Mouse (Mus musculus) embryonic fibroblast, embryonic 13.5 days (primary cell): Measurements from ENCODE around the gene Map3k13. TPM values are rescaled to one million over a fixed set of nuclear protein-coding genes. Genes with fewer than 3 reads are reported as not detected.
A peak's percentile ranks its signal among the peaks of the same experiment; 100 is the strongest.
"Not testable (repeated sequence)": the region's sequence is repeated elsewhere in the genome, so short reads cannot be mapped to it uniquely, and the experiment has no call there.

Experiments used
- H3K27ac ChIP-seq: 2 replicates; pipeline ENCODE4 v1.5.1; 2012; ENCODE audit warnings: low read length, control low read depth, inconsistent platforms; ENCODE audit not compliant: insufficient read depth
- H3K4me1 ChIP-seq: 2 replicates; pipeline ENCODE4 v1.6.1; 2011; ENCODE audit warnings: low read length; ENCODE audit not compliant: control insufficient read depth, insufficient read depth
- H3K4me3 ChIP-seq: 2 replicates; pipeline ENCODE4 v1.5.1; 2011; ENCODE audit warnings: mild to moderate bottlenecking, control low read depth, low read length; ENCODE audit not compliant: insufficient read depth
- CTCF ChIP-seq: IDR thresholded peaks from 2 replicates; pipeline ENCODE4 v1.5.1; 2011; ENCODE audit warnings: mild to moderate bottlenecking, control low read depth, low read length, moderate library complexity, borderline replicate concordance; ENCODE audit not compliant: insufficient read depth
- POLR2A ChIP-seq: IDR thresholded peaks from 2 replicates; pipeline ENCODE4 v1.6.1; 2011; ENCODE audit warnings: low read depth, mild to moderate bottlenecking, control low read depth, low read length, moderate library complexity
- polyA plus RNA-seq: library from polyadenylated mRNA; stranded (reverse); fragments of >200 nt; gene quantifications from 2 replicates; pipeline ENCODE4 v1.2.4, GENCODE M21; 2011; ENCODE audit warnings: low read depth; ENCODE audit not compliant: missing spikeins, insufficient read length

Gene Map3k13
- polyA plus RNA-seq, 1 experiment, result 0.97 TPM

DNA sequence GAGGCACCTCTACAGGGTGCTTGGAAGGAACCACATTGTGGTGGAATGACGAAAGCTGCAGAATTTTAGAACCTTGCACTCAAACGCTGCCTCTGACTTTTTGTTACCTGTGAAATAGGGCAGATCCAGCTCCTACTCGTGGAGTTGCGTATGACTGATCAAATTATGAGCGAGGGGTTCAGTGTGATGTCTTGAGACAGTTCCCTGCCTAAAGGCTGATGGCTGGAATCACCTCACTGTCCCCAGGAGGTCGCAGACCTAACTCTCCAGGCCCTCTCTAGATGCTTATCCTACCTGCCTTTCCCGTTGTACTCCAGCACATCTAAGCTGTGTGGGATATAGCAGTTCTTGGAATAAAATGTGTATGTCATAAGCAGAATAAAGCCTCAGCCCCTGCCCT lies 111.8 kb downstream of the Map3k13 start:
- H3K4me1 ChIP-seq, result no peaks in the 10 kb centered on the region
- no peak overlapping the region for H3K4me3 ChIP-seq
- no peak overlapping the region for H3K27ac ChIP-seq
- no peak for TF ChIP-seq POLR2A
- TF ChIP-seq CTCF, result no peak

DNA sequence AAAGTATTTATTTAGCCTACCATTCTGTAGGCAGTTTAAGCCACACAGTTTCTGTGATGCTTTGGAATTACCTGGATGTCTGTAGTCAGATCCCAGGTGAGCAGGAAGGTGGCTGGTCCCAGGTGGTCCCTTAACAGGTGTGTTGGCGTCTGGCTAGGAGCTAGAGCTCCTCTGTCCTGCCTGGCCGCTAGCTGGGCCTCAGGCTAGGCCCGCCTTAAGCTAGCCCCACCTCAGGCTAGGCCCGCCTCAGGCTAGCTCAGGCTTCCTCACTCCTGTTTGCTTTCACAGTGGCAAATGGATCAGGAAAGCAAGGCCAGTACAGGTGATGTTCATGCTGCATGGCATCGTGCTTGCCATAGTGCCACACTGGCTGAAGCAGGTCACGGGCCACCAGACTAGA lies 112.8 kb downstream of the Map3k13 start:
- Histone ChIP-seq H3K4me1 (no peaks in the 10 kb centered on the region), H3K4me3 (no peak overlapping the region), H3K27ac (no peak overlapping the region)
- TF ChIP-seq POLR2A (no peak), CTCF (no peak)

DNA sequence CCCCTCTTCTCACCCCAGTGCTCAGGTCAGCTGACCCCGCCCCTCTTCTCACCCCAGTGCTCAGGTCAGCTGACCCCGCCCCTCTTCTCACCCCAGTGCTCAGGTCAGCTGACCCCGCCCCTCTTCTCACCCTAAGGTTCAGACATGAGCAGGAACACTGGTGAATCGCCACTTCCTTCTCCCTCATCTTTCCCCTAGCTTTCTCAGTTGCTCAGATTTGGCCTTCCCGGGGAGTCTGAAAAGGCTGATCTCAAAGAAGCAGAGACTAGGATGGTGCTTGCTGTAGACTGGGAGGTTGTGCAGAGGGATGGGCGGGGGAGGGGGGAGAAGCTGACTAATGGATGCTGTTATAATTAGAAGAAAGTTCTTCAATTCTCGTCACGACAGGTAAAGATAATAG lies 114.8 kb downstream of the Map3k13 start:
- not testable (repeated sequence) for H3K4me1 ChIP-seq, H3K4me3 ChIP-seq, H3K27ac ChIP-seq

DNA sequence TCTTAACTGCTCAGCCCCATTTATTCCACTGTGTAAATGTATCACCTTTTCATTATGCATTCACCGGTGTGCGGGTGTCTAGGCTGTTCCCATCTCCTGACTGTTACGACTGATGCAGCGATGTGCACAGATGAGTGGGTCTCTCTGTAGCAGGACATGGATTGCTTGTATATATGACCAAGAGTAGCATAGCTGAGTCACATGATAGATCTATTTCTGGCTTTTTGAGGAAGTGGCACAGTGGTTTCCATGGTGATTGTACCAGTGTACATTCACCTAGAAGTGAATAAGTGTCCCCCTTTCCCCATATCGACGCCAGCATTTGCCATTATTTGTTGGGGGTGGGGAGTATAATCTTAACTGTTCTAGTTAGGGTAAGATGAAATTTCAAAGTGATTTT lies 119.2 kb downstream of the Map3k13 start:
- H3K27ac ChIP-seq, result no peak overlapping the region
- TF ChIP-seq CTCF, result no peak
- no peak for TF ChIP-seq POLR2A
- H3K4me1 ChIP-seq, result no peaks in the 10 kb centered on the region; the same call in 1 of the 2 replicates
- H3K4me3 ChIP-seq, result no peak overlapping the region

DNA sequence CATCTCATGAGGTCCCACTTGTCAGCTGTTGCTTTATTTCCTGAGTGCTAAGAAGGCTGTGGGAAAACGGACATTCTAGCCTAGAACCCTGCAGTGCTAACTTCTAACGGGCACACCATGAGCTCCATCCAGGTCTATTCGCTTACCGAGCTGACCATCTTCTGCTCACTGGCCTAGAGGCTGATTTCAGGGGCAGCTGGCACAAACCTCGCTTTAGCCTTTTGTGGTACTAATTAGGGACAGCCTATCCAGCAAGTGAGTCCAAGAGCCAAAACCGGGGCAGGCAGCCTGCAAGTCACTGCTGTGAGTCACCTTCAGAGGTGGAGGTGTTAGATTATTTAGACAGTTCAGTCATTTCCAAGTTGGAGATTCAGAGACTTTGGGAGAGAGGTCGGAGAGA lies 122.5 kb downstream of the Map3k13 start:
- Histone ChIP-seq H3K4me1 (no peaks in the 10 kb centered on the region; the same call in 1 of the 2 replicates), H3K27ac (no peak overlapping the region), H3K4me3 (no peak overlapping the region)
- no peak for TF ChIP-seq CTCF
- TF ChIP-seq POLR2A, result no peak

DNA sequence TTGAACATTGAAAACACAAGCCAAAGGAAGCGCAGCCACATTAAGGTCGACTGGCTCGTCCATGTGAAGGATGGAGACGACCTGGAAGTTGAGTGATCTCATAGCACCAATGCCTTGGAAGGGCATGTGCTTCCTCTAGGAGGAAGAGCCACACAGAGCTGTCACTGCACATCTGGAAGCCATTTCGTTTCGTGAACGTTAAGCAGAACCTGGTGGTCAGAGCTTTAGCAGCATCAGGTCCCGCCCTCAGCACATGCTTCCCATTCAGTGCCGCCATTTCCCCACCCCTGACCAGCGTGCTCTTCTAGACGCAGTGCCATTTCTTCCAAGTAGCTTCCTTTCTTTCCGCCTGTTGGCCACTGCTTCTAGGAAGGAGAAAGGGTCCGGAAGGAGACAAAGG lies 134.3 kb downstream of the Map3k13 start:
- Histone ChIP-seq H3K4me1 (0 out of 2 replicates have a peak, but pooled peaks cover under 1% of the 10 kb centered on the region), H3K4me3 (no peak overlapping the region), H3K27ac (no peak overlapping the region)
- TF ChIP-seq POLR2A (no peak), CTCF (no peak)

DNA sequence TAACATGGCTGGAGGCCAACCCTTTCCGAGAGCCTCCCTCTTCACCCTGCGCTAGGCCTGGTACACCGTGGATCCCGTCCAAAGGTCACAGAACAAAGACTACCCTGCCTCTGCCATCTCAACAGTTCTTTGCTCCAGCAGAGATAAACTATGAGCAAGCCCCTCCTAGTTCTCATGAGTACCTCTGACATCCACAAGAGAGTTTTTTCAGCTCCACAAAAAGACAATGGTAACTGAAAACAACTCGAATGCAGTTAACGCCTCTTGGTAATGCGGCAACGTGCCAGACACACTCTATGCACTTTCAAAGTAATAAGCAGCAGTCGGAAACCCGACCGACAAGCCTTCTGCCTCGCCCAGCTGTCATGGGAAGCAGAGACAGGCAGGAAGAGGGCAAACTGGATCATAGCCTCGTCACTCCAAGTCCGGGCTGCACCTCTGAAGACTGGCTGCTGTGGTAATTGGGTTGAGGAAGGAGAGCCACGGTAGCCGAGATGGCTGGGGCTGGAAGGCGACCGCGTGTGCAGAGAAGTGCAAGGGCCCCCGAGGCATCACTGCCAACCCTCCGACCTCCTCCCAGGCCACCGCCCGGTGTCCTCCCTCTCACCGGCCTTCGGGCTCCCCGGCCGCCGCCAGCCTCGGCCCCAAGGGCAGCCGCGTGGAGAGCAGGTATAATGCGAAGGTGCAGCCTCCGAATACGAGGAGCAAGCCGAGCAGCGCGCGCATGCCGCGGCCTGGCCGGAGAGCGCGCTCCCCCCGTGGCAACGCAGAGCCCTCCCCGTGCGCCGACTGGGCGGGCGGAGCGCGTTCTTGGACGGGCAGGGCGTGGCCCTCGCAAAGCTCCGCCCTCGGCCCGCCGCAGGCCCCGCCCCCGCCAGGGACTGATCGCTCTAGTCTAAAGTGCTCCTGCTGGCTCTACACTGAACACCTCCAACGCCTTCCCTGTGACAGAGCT lies 152.9 kb downstream of the Map3k13 start, which contains the start of gene Tmem41a:
Gene Tmem41a, minus strand, starts transcription at position 792 of the 955 bp plus-strand sequence.
- Histone ChIP-seq H3K4me3 (peak within 1 kb of the TSS; percentile 53), H3K4me1 (0 out of 2 replicates have a peak, but pooled peaks cover 2% of the 10 kb centered on the region), H3K27ac (no peak within 1 kb of the TSS)
- TF ChIP-seq CTCF (no peak), POLR2A (peak; percentile 87)

DNA sequence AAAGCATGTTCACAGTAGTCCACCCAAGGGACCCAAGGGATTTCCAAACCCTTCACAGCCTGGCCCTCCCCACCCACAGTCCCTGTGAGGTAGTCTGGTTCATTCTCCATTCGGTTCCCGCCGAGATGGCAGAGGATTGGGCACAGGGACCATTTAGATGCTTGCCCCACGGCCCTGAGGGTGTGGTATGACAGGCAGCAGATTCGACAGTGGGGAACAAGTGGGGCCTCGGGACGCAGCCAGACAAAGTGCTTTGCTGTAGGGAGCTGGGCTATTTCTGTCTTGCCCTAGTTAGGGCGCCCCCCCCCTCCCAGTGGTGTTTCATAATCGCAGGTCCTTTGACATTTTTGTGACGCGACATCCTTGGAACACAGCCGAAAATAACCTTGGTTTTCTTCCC lies 161.4 kb downstream of the Map3k13 start:
- H3K4me1 ChIP-seq, result no peaks in the 10 kb centered on the region
- no peak overlapping the region for H3K4me3 ChIP-seq
- H3K27ac ChIP-seq, result no peak overlapping the region
- TF ChIP-seq CTCF (no peak), POLR2A (no peak)

DNA sequence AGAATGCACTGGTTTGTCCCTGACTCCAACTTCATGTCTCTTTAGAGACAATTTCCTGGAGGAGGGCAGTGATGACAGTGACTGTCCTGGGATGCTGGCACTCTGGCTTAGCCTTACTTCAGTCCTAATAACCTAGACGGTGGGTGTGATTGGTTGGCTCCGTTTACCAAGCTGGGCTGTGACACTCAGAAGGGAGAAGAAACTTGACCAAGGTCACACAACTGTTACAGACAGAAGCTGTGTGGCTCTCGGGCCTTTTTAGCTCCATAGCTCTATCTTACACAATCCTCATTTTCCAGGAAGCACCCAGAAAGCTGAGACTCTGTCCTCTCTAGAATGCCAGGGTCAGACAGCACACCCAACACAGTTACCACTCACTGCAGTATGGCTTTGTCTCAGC lies 171.4 kb downstream of the Map3k13 start:
- Histone ChIP-seq H3K27ac (no peak overlapping the region), H3K4me3 (no peak overlapping the region), H3K4me1 (no peaks in the 10 kb centered on the region)
- no peak for TF ChIP-seq POLR2A
- TF ChIP-seq CTCF, result no peak

DNA sequence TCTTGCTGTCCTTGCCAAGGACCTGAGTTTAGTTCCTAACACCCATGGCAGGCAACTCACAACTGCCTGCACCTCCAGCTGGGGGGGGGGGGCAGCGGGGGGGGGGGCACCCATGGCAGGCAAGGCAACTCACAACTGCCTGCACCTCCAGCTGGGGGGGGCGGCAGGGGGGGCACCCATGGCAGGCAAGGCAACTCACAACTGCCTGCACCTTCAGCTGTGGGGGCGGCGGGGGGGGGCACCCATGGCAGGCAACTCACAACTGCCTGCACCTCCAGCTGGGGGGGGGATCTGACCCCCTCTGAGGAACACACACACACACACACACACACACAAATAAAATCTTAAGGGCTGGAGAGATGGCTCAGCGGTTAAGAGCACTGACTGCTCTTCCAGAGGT lies 175.7 kb downstream of the Map3k13 start:
- Histone ChIP-seq H3K27ac (no peak overlapping the region), H3K4me3 (no peak overlapping the region), H3K4me1 (no peaks in the 10 kb centered on the region)
- TF ChIP-seq CTCF (no peak), POLR2A (no peak)
